Mouse (Mus musculus) hindbrain, embryonic 15.5 days (tissue): ENCODE measurements at regions not wholly inside any gene's neighbourhood (a gene's known extent, or its start where the extent isn't known, plus 50 kb on each side); places are given as distances from the start of the nearest gene placed in this dataset.
A peak's percentile ranks its signal among the peaks of the same experiment; 100 is the strongest.

Experiments
- ATAC-seq: fragments of 200-750 bp; cut with Nextera tagmentation; 2 replicates; pipeline ENCODE4 v1.8.0; 2017; ENCODE audit warnings: low read depth, moderate number of reproducible peaks, moderate TSS enrichment; ENCODE audit not compliant: low FRiP score
- H3K27ac ChIP-seq: fragments of 300-500 bp; sonication (generic); replicated peaks from 2 replicates; pipeline ENCODE4 v1.5.1; 2015; ENCODE audit warnings: mild to moderate bottlenecking, inconsistent platforms
- H3K27me3 ChIP-seq: fragments of 300-500 bp; sonication (generic); 2 replicates; pipeline ENCODE4 v1.6.1; 2015; ENCODE audit warnings: control low read depth, inconsistent platforms
- H3K36me3 ChIP-seq: fragments of 300-500 bp; sonication (generic); 2 replicates; pipeline ENCODE4 v1.6.1; 2015; ENCODE audit warnings: control low read depth, inconsistent platforms
- H3K4me1 ChIP-seq: fragments of 300-500 bp; sonication (generic); replicated peaks from 2 replicates; pipeline ENCODE4 v1.6.1; 2015; ENCODE audit warnings: control low read depth, inconsistent platforms
- H3K4me2 ChIP-seq: fragments of 300-500 bp; sonication (generic); 2 replicates; pipeline ENCODE4 v1.6.1; 2015; ENCODE audit warnings: moderate library complexity, mild to moderate bottlenecking, inconsistent platforms
- H3K4me3 ChIP-seq: fragments of 300-500 bp; sonication (generic); 2 replicates; pipeline ENCODE4 v1.5.1; 2015; ENCODE audit warnings: mild to moderate bottlenecking, inconsistent platforms
- H3K9ac ChIP-seq: fragments of 300-500 bp; sonication (generic); 2 replicates; pipeline ENCODE4 v1.6.1; 2015; ENCODE audit warnings: inconsistent platforms
- H3K9me3 ChIP-seq: fragments of 300-500 bp; sonication (generic); 2 replicates; pipeline ENCODE4 v1.6.1; 2016; ENCODE audit warnings: control low read depth, inconsistent platforms
- WGBS: fragments of 180-500 bp; shearing (Covaris S2); methylation state at CpG from one replicate; pipeline ENCODE4 v1.1.7; 2015; 5-methylcytosine and 5-hydroxymethylcytosine counted together

- no peak overlapping the region for H3K9ac ChIP-seq
- H3K4me2 ChIP-seq, result no peak overlapping the region
- ATAC-seq, result no peak
- H3K27me3 ChIP-seq, result 0 out of 2 replicates have a peak, but pooled peaks cover 3% of the 10 kb centered on the region
- H3K9me3 ChIP-seq, result no peaks in the 10 kb centered on the region
- H3K36me3 ChIP-seq, result no peaks in the 10 kb centered on the region
- no peak overlapping the region for H3K27ac ChIP-seq
- H3K4me1 ChIP-seq, result peaks cover 13% of the 10 kb centered on the region
- 76% methylated on average over 5 of the region's 5 CpGs for whole genome bisulfite sequencing
- no peak overlapping the region for H3K4me3 ChIP-seq
Measured at GRCm38 (mm10) chr2:166251421-166251820, 96.0 kb upstream of the Sulf2 start.

- 86% methylated on average over 10 of the region's 10 CpGs for WGBS
- Histone ChIP-seq H3K27ac (no peak overlapping the region), H3K36me3 (no peaks in the 10 kb centered on the region), H3K4me3 (no peak overlapping the region), H3K4me1 (peaks cover 13% of the 10 kb centered on the region), H3K27me3 (0 out of 2 replicates have a peak, but pooled peaks cover 3% of the 10 kb centered on the region), H3K4me2 (no peak overlapping the region), H3K9ac (no peak overlapping the region), H3K9me3 (no peaks in the 10 kb centered on the region)
- no peak for ATAC-seq
Measured at GRCm38 (mm10) chr2:166250571-166250970, 95.1 kb upstream of the Sulf2 start.

DNA sequence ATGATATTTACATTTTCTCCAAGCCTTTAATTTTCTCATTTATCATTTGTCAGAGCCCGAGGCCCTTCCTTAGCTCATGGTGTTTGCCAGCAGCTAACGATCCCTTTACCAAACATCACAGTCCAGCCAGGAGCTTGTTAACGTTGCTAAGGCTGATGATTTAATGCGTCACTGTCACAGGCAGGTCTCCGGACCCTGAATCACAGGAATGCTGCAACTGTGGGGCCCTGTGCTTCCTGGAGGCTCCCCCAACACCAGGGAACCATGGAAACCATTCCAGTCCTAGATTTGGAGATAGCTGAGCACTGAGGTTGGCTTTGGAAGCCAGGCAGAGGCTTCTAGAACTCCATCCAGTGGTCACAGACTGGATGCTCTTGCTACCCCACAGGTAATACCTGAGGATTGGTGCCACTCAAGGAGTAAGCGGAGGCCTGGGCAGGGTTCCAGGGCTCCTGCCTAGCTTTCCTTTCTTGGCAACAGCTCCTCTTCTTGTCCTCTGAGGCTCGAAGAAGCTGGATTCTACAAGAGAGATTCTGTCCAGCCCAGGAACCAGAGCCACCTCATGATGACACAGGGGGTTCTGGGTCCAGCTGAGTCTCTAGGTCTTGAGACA lies 94.0 kb upstream of the Sulf2 start:
- Histone ChIP-seq H3K4me2 (no peak overlapping the region), H3K27ac (peak overlapping the region; percentile 39), H3K4me3 (no peak overlapping the region), H3K4me1 (peaks cover 13% of the 10 kb centered on the region), H3K9me3 (no peaks in the 10 kb centered on the region), H3K36me3 (no peaks in the 10 kb centered on the region), H3K27me3 (0 out of 2 replicates have a peak, but pooled peaks cover 3% of the 10 kb centered on the region), H3K9ac (no peak overlapping the region)
- ATAC-seq, result peak; percentile 48; the same call in 1 of the 2 replicates
- WGBS, result 23% methylated on average over 7 of the region's 7 CpGs

- no peaks in the 10 kb centered on the region for H3K9me3 ChIP-seq
- H3K36me3 ChIP-seq, result no peaks in the 10 kb centered on the region
- WGBS, result 80% methylated on average over 17 of the region's 17 CpGs
- H3K4me1 ChIP-seq, result peaks cover 13% of the 10 kb centered on the region
- 0 out of 2 replicates have a peak, but pooled peaks cover under 1% of the 10 kb centered on the region for H3K27me3 ChIP-seq
- no peak overlapping the region for H3K4me2 ChIP-seq
- H3K9ac ChIP-seq, result no peak overlapping the region
- no peak for ATAC-seq
- H3K4me3 ChIP-seq, result no peak overlapping the region
- H3K27ac ChIP-seq, result no peak overlapping the region
Measured at GRCm38 (mm10) chr2:166246401-166247189, 91.1 kb upstream of the Sulf2 start.

- H3K27ac ChIP-seq, result no peak overlapping the region
- 75% methylated on average over 8 of the region's 8 CpGs for WGBS
- no peaks in the 10 kb centered on the region for H3K9me3 ChIP-seq
- ATAC-seq, result no peak
- H3K9ac ChIP-seq, result no peak overlapping the region
- no peak overlapping the region for H3K4me3 ChIP-seq
- H3K4me2 ChIP-seq, result no peak overlapping the region
- H3K27me3 ChIP-seq, result no peaks in the 10 kb centered on the region
- H3K4me1 ChIP-seq, result peaks cover 13% of the 10 kb centered on the region
- no peaks in the 10 kb centered on the region for H3K36me3 ChIP-seq
Measured at GRCm38 (mm10) chr2:166245219-166245618, 89.8 kb upstream of the Sulf2 start.

DNA sequence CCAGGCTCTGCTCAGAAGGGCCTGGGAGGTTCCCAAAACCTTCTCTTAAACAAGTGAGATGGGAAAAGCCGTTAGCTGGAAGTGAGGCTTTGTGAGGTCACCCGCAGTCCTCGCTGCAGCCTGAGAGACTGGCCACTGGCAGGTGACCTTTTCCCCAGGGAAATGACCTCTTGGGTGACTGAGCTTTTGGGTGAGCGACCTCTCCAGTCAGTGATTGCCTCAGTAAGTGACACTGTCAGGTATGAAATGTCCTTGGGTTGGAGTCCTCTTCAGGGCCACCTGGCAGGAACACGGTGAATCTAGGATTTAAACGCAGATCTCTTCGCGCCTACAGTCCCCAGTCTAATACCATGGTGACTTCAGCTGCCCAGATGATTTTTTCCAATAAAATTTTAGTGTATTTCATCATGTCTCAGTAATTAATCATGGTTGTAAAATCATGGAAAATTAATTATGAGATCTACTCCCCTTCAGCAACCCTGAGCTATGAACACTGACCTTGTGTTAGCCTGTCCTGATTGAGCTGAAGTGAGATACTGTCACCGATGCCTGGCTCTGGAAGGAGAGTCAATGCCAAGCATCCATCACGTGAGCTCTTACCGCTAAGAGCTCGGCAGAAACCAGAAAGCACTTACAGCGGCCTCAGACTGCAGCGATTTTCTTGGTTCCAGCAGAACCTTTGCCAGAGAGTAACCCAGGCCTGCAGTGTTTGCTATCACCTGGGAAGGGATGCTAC lies 87.5 kb upstream of the Sulf2 start:
- no peak for ATAC-seq
- no peak overlapping the region for H3K27ac ChIP-seq
- no peaks in the 10 kb centered on the region for H3K9me3 ChIP-seq

GRCm38 (mm10) chr2:166241310-166241709 lies 85.8 kb upstream of the Sulf2 start:
- Histone ChIP-seq H3K4me3 (no peak overlapping the region), H3K27me3 (no peaks in the 10 kb centered on the region), H3K4me1 (peaks cover 11% of the 10 kb centered on the region), H3K36me3 (no peaks in the 10 kb centered on the region), H3K9me3 (no peaks in the 10 kb centered on the region), H3K27ac (no peak overlapping the region), H3K9ac (no peak overlapping the region), H3K4me2 (no peak overlapping the region)
- WGBS, result 90% methylated on average over 3 of the region's 3 CpGs
- no peak for ATAC-seq

More for the DNA sequence above, 87.5 kb upstream of the Sulf2 start:
- Histone ChIP-seq H3K4me3 (no peak overlapping the region), H3K36me3 (no peaks in the 10 kb centered on the region), H3K27me3 (no peaks in the 10 kb centered on the region), H3K4me1 (peaks cover 4% of the 10 kb centered on the region; the same call in 1 of the 2 replicates), H3K4me2 (no peak overlapping the region), H3K9ac (no peak overlapping the region)
- 67% methylated on average over 14 of the region's 14 CpGs for WGBS

DNA sequence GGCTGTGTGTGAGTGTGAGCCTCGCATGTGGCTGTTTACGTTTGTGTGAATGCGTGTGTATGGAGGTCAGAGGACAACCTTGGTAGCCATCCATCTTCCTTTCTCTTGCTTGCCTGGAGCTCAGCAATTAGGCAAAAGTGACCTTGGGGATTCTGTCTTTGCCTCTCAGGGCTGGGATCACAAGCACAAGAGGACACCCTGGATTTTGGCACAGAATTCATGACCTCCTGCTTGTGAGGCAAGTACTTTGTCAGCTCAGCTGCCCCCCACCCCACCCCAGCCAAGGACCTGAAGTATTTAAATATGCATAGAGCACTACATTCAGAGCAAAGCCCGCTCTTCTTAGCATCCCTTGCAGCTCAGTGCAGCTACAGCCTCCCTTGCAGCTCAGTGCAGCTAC lies 84.6 kb upstream of the Sulf2 start:
- no peak for ATAC-seq
- H3K9ac ChIP-seq, result no peak overlapping the region
- H3K9me3 ChIP-seq, result no peaks in the 10 kb centered on the region
- peaks cover 11% of the 10 kb centered on the region for H3K4me1 ChIP-seq
- H3K4me3 ChIP-seq, result no peak overlapping the region
- 74% methylated on average over 4 of the region's 4 CpGs for WGBS
- no peaks in the 10 kb centered on the region for H3K27me3 ChIP-seq
- no peaks in the 10 kb centered on the region for H3K36me3 ChIP-seq
- H3K4me2 ChIP-seq, result no peak overlapping the region
- H3K27ac ChIP-seq, result no peak overlapping the region

DNA sequence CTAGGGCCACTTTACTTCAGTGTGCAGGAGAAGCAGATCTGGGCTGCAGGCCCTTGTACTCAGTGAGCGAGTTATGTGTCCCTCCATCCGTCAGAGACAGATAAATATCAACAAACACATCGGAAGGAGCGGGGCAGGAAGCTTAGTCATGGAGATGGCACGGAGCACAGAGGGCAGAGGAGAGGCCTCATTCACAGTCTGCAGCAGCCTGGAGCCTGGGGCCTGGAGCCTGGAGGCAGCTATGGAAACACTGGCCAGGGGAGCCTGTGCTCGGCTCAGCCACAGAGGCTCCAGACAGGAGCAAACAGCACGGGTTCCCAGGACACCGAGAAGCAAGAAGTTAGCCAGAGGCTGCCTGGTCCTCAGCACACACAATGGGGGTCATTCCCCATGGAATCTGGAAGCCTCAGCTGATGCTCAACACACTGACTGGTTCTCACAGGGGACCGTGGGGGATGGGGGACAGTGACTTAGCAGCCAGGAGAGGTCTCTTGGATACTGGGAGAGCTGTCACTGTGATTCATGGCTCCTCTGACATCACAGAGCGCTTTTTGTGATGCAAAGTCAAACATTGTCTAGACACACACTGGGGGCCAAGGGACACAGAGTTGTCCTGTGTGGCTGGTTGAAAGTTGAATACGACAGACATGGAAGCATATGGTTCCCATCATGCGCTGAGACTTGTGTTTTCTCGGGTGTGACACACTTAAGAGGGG lies 82.2 kb upstream of the Sulf2 start:
- peak; percentile 88 for ATAC-seq

DNA sequence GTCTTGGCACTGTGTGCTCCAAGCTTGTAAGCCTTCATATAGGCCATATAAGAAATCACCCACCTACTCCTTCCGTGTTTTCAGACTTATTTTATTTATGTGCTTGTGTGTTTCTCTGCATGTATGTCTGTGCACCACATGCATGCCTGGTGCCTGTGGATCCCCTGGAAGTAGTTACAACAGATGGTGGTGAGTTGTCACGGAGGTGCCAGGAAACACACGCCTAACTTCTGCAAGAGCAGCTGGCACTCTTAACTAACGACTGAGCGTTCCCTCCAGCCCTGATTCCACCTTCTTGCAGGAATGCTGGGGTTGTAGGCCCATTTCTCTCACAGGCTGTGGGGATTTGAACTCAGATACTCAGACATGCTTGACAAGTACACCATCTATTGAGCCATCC lies 80.6 kb upstream of the Sulf2 start:
- 79% methylated on average over 5 of the region's 5 CpGs for WGBS
- ATAC-seq, result no peak
- Histone ChIP-seq H3K36me3 (no peaks in the 10 kb centered on the region), H3K9me3 (no peaks in the 10 kb centered on the region), H3K4me2 (no peak overlapping the region), H3K27me3 (peaks cover 3% of the 10 kb centered on the region; the same call in 1 of the 2 replicates), H3K4me3 (no peak overlapping the region), H3K27ac (no peak overlapping the region), H3K9ac (no peak overlapping the region), H3K4me1 (peaks cover 11% of the 10 kb centered on the region)

More for the DNA sequence above, 82.2 kb upstream of the Sulf2 start:
- Histone ChIP-seq H3K27ac (peak overlapping the region; percentile 45; the same call in 1 of the 2 replicates), H3K9ac (no peak overlapping the region), H3K4me3 (no peak overlapping the region), H3K9me3 (no peaks in the 10 kb centered on the region), H3K27me3 (peaks cover 2% of the 10 kb centered on the region; the same call in 1 of the 2 replicates), H3K36me3 (no peaks in the 10 kb centered on the region), H3K4me1 (peaks cover 11% of the 10 kb centered on the region), H3K4me2 (no peak overlapping the region)
- 12% methylated on average over 13 of the region's 13 CpGs for WGBS

- no peaks in the 10 kb centered on the region for H3K36me3 ChIP-seq
- 79% methylated on average over 7 of the region's 7 CpGs for WGBS
- ATAC-seq, result no peak
- no peak overlapping the region for H3K9ac ChIP-seq
- peaks cover 6% of the 10 kb centered on the region; the same call in 1 of the 2 replicates for H3K27me3 ChIP-seq
- no peak overlapping the region for H3K4me2 ChIP-seq
- no peak overlapping the region for H3K4me3 ChIP-seq
- H3K27ac ChIP-seq, result no peak overlapping the region
- peaks cover 11% of the 10 kb centered on the region for H3K4me1 ChIP-seq
- no peaks in the 10 kb centered on the region for H3K9me3 ChIP-seq
Measured at GRCm38 (mm10) chr2:166234579-166235212, 79.2 kb upstream of the Sulf2 start.
